Mouse (Mus musculus) embryonic facial prominence, embryonic 11.5 days (tissue): Measurements from ENCODE around the gene Iscu. TPM values are rescaled to one million over a fixed set of nuclear protein-coding genes. Genes with fewer than 3 reads are reported as not detected.

ENCODE experiments used
- ATAC-seq: fragments of 200-750 bp; cut with Nextera tagmentation; replicated peaks from 2 replicates; pipeline ENCODE4 v1.8.0; 2017; ENCODE audit warnings: low read depth; ENCODE audit not compliant: insufficient number of reproducible peaks, low FRiP score, low TSS enrichment
- DNase-seq: peaks from one replicate; pipeline ENCODE4 v3.0.0-alpha.2; 2015; ENCODE audit warnings: low spot score
- H3K27ac ChIP-seq: fragments of 300-500 bp; sonication (generic); replicated peaks from 2 replicates; pipeline ENCODE4 v1.5.1; 2014; ENCODE audit warnings: mild to moderate bottlenecking, low read depth, low read length, control low read depth
- H3K27me3 ChIP-seq: fragments of 300-500 bp; sonication (generic); 2 replicates; pipeline ENCODE4 v1.6.1; 2014; ENCODE audit warnings: mild to moderate bottlenecking, low read length, moderate library complexity, mixed read lengths; ENCODE audit not compliant: control insufficient read depth, insufficient read depth
- H3K36me3 ChIP-seq: fragments of 300-500 bp; sonication (generic); replicated peaks from 2 replicates; pipeline ENCODE4 v1.6.1; 2014; ENCODE audit warnings: low read depth, mild to moderate bottlenecking, low read length, moderate library complexity, mixed read lengths; ENCODE audit not compliant: control insufficient read depth, insufficient read depth
- H3K4me1 ChIP-seq: fragments of 300-500 bp; sonication (generic); 2 replicates; pipeline ENCODE4 v1.6.1; 2014; ENCODE audit warnings: low read length, mixed read lengths; ENCODE audit not compliant: control insufficient read depth, insufficient read depth
- H3K4me2 ChIP-seq: fragments of 300-500 bp; sonication (generic); 2 replicates; pipeline ENCODE4 v1.6.1; 2014; ENCODE audit warnings: low read depth, mild to moderate bottlenecking, control low read depth, low read length, moderate library complexity
- H3K4me3 ChIP-seq: fragments of 300-500 bp; sonication (generic); 2 replicates; pipeline ENCODE4 v1.5.1; 2014; ENCODE audit warnings: low read depth, low read length, control low read depth
- H3K9ac ChIP-seq: fragments of 300-500 bp; sonication (generic); replicated peaks from 2 replicates; pipeline ENCODE4 v1.6.1; 2014; ENCODE audit warnings: mild to moderate bottlenecking, control low read depth, low read length
- H3K9me3 ChIP-seq: fragments of 300-500 bp; sonication (generic); replicated peaks from 2 replicates; pipeline ENCODE4 v1.6.1; 2016; ENCODE audit warnings: mild to moderate bottlenecking, low read length, inconsistent platforms, mixed read lengths; ENCODE audit not compliant: control insufficient read depth
- WGBS: fragments of 180-500 bp; shearing (Covaris S2); extraction: QIAGEN DNeasy Blood & Tissue Kit; methylation state at CpG from one replicate; pipeline ENCODE4 v1.1.7; 2014; 5-methylcytosine and 5-hydroxymethylcytosine counted together
- polyA plus RNA-seq: library from polyadenylated mRNA; unstranded; fragments of >200 nt; fragmentation: Nextera tagmentation; extraction: Ambion mirVana; gene quantifications from 2 replicates; pipeline ENCODE4 v1.2.1, GENCODE M21; 2014

Iscu gene
- polyA plus RNA-seq, 1 experiment from 2014 or later = 113 TPM

DNA sequence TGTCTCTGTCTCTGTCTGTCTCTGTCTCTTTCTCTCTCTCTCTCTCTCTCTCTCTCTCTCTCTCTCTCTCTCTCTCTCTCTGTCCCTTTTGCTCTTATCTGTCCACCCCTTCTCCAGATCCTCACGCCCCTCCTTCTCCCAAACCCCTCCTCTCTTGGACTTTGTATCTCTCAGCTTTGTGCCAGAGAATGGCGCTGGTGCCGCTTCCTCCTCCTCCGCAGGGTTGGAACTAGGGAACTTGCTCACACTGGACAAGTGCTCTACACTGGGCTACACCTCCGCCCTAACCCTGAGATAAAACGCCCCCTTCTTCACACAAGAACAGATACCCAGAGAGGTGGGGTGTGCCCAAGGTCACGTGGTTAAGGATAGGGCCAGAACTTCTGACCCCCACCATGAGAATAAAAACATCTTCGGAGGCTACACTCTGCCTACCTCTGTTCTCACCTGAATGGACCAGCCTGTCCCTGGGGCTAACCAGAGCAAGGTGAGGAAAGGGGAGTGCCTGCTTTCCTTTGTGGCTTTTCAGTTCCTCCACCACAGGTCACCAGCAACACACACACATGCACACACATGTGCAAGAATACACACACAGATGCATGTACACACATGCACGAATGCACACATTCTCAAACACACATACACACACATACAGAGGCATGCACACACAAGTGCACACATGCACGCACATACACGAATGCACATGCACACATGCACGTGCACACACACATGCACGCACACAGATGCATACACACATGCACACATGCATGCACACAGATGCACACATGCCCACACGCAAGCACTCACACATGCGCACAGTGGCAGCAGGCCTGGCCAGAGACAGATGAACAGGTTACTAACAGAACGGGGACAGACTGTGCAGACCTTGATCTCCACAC is 18.9 kb downstream of the Iscu start:
- ATAC-seq (no peak), DNase-seq (no peak)
- Histone ChIP-seq H3K4me1 (peaks cover 9% of the 10 kb centered on the region), H3K36me3 (no peaks in the 10 kb centered on the region; the same call in none of the 2 replicates), H3K4me2 (no peak overlapping the region), H3K4me3 (no peak overlapping the region), H3K27ac (no peak overlapping the region), H3K9me3 (no peaks in the 10 kb centered on the region), H3K9ac (no peak overlapping the region), H3K27me3 (no peaks in the 10 kb centered on the region)
- WGBS = 86% methylated on average over 16 of the region's 16 CpGs

GRCm38 (mm10) chr5:113796401-113797148 is 24.0 kb downstream of the Iscu start:
- Histone ChIP-seq H3K9ac (peak overlapping the region; percentile 51), H3K36me3 (no peaks in the 10 kb centered on the region; the same call in none of the 2 replicates), H3K4me3 (peak overlapping the region; percentile 55), H3K27me3 (no peaks in the 10 kb centered on the region), H3K27ac (peak overlapping the region; percentile 88), H3K9me3 (no peaks in the 10 kb centered on the region), H3K4me1 (peaks cover 11% of the 10 kb centered on the region), H3K4me2 (peak overlapping the region; percentile 65)
- ATAC-seq = peak; percentile 46
- peak; percentile 95 for DNase-seq
- 4% methylated on average over 13 of the region's 13 CpGs for WGBS

DNA sequence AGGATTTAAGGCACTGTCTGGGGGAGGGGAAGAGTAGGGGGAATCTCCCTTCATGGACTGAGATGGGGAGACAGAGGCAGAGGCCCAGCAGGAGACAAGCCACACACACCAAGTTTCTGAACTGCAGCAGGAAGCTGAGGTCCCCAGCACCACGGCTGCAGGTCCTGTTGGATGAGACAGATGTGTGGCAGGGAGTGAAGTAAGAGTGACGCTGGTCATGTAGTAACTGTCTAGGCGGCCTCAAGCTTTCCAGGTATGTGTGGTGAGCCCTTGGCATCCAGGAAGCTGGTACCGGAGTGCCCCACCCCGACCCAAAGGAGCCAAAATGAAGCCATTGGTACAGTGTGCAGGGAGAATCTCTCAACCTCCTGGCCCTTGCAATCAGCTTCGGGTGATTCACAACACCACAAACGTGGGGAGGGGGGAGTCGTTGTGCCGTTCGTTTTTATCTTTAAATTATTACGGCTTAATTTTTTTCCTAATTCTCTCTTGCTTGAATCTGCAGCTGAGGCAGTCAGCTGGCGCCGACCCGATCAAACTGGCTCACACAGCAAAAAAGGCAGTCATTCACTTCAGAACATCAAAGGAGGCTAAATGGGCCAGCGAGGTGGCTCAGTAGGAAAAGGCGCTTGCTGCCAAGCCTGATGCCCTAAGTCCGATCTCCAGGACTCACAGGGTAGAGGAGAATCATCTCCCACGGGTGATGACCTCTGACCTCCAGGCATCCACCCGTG is 24.8 kb downstream of the Iscu start:
- H3K9ac ChIP-seq = peak overlapping the region; percentile 30; the same call in 1 of the 2 replicates
- peak overlapping the region; percentile 65 for H3K4me2 ChIP-seq
- DNase-seq (peak; percentile 49), ATAC-seq (no peak)
- no peaks in the 10 kb centered on the region for H3K27me3 ChIP-seq
- H3K27ac ChIP-seq = peak overlapping the region; percentile 88
- H3K4me3 ChIP-seq = peak overlapping the region; percentile 55
- 5% methylated on average over 19 of the region's 19 CpGs for WGBS
- peaks cover 11% of the 10 kb centered on the region for H3K4me1 ChIP-seq
- no peaks in the 10 kb centered on the region for H3K9me3 ChIP-seq
- no peaks in the 10 kb centered on the region; the same call in none of the 2 replicates for H3K36me3 ChIP-seq

GRCm38 (mm10) chr5:113798525-113798924 is 26.0 kb downstream of the Iscu start:
- Histone ChIP-seq H3K4me3 (peak overlapping the region; percentile 55), H3K36me3 (no peaks in the 10 kb centered on the region; the same call in 1 of the 2 replicates), H3K4me1 (peaks cover 11% of the 10 kb centered on the region), H3K9ac (peak overlapping the region; percentile 18; the same call in 1 of the 2 replicates), H3K9me3 (no peaks in the 10 kb centered on the region), H3K4me2 (peak overlapping the region; percentile 65), H3K27ac (no peak overlapping the region), H3K27me3 (no peaks in the 10 kb centered on the region)
- DNase-seq (no peak), ATAC-seq (no peak)
- WGBS = 64% methylated on average over 9 of the region's 9 CpGs

DNA sequence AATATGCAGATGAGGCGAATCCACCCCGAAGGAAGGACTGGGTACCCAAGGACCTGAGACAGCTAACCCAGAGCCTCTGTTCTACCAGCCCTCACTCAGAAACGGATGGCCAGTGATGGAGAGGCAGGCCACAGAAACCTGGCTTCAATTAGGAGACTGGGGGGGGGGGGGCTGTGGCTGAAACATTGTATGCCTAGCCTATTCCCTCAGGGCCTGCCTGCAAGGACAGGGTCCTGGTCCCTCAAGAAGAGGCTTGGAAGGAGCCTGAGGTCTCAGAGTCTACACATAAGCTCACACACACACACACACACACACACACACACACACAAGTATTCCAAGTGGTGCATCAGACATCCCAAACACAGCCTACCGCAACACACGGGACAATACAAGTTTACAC is 27.1 kb downstream of the Iscu start:
- ATAC-seq = 0 out of 2 replicates have a peak, but pooled peaks have one; percentile 16
- H3K4me3 ChIP-seq = peak overlapping the region; percentile 55
- peak overlapping the region; percentile 55 for H3K9ac ChIP-seq
- DNase-seq = peak; percentile 71
- no peaks in the 10 kb centered on the region for H3K27me3 ChIP-seq
- no peaks in the 10 kb centered on the region for H3K9me3 ChIP-seq
- H3K27ac ChIP-seq = peak overlapping the region; percentile 92
- peaks cover 11% of the 10 kb centered on the region for H3K4me1 ChIP-seq
- 15% methylated on average over 5 of the region's 5 CpGs for WGBS
- H3K36me3 ChIP-seq = no peaks in the 10 kb centered on the region
- peak overlapping the region; percentile 65 for H3K4me2 ChIP-seq

GRCm38 (mm10) chr5:113800280-113800679 is 27.7 kb downstream of the Iscu start, which contains the start of gene Tmem119:
Tmem119 (minus strand) TSS chr5:113800516.
- Histone ChIP-seq H3K9ac (peak within 1 kb of the TSS; percentile 55), H3K4me1 (peaks cover 11% of the 10 kb centered on the region), H3K9me3 (no peaks in the 10 kb centered on the region), H3K27ac (peak within 1 kb of the TSS; percentile 92), H3K4me2 (peak within 1 kb of the TSS; percentile 65), H3K36me3 (no peaks in the 10 kb centered on the region), H3K27me3 (no peaks in the 10 kb centered on the region), H3K4me3 (peak within 1 kb of the TSS; percentile 55)
- 1% methylated on average over 11 of the region's 11 CpGs for WGBS
- peak; percentile 83 for ATAC-seq
- DNase-seq = peak; percentile 90

DNA sequence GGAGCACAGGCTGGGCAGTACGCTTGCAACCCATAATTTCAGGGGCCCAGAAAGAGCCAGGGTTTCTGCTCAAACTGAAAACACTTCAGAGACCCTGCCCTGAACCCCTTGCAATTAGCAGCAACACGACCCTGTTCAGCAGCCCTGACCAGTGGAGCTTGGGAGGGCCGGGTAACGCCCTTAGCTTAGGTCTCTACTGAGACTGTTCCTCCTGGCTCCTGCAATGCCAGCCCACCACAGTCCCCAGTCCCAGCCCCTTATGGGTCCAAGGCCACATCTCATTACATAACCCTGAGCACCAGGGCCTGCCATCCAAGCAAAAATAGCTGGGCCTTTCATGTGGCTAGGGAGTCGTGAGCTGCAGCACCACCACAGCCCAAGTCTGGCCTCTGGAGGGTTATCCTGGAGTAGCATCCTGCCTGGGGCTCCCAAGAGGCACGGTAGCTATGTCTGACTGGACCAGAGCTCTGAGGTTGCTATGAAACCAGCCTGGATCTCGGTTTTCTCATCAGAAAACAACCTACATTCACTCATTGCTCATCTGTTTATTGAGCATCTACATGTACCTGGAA is 31.9 kb downstream of the Iscu start:
- 51% methylated on average over 7 of the region's 7 CpGs for WGBS
- Histone ChIP-seq H3K36me3 (no peaks in the 10 kb centered on the region), H3K4me3 (no peak overlapping the region), H3K9me3 (no peaks in the 10 kb centered on the region), H3K4me1 (peaks cover 9% of the 10 kb centered on the region), H3K27ac (no peak overlapping the region), H3K27me3 (no peaks in the 10 kb centered on the region), H3K9ac (no peak overlapping the region), H3K4me2 (no peak overlapping the region)
- DNase-seq (no peak), ATAC-seq (no peak)
